Mouse (Mus musculus) limb, embryonic 12.5 days (tissue): ENCODE measurements around the gene Shld2. TPM values are rescaled to one million over a fixed set of nuclear protein-coding genes. Genes with fewer than 3 reads are reported as not detected.
"Not testable (repeated sequence)": the region's sequence is repeated elsewhere in the genome, so short reads cannot be mapped to it uniquely, and the experiment has no call there.

Source experiments
- ATAC-seq: fragments of 200-750 bp; cut with Nextera tagmentation; 2 replicates; pipeline ENCODE4 v1.8.0; 2017; ENCODE audit warnings: low read depth, moderate TSS enrichment; ENCODE audit not compliant: insufficient number of reproducible peaks, insufficient read depth, low FRiP score, low TSS enrichment
- H3K27ac ChIP-seq: fragments of 300-500 bp; sonication (generic); 2 replicates; pipeline ENCODE4 v1.5.1; 2016; ENCODE audit warnings: mild to moderate bottlenecking, moderate library complexity
- H3K27me3 ChIP-seq: fragments of 300-500 bp; sonication (generic); 2 replicates; pipeline ENCODE4 v1.6.1; 2016; ENCODE audit warnings: mild to moderate bottlenecking, moderate library complexity
- H3K36me3 ChIP-seq: fragments of 300-500 bp; sonication (generic); 2 replicates; pipeline ENCODE4 v1.6.1; 2016; ENCODE audit warnings: mild to moderate bottlenecking, moderate library complexity
- H3K4me1 ChIP-seq: fragments of 300-500 bp; sonication (generic); replicated peaks from 2 replicates; pipeline ENCODE4 v1.6.1; 2016
- H3K4me2 ChIP-seq: fragments of 300-500 bp; sonication (generic); 2 replicates; pipeline ENCODE4 v1.6.1; 2016; ENCODE audit warnings: mild to moderate bottlenecking, moderate library complexity
- H3K4me3 ChIP-seq: fragments of 300-500 bp; sonication (generic); replicated peaks from 2 replicates; pipeline ENCODE4 v1.5.1; 2016; ENCODE audit warnings: mild to moderate bottlenecking
- H3K9ac ChIP-seq: fragments of 300-500 bp; sonication (generic); replicated peaks from 2 replicates; pipeline ENCODE4 v1.6.1; 2016; ENCODE audit warnings: mild to moderate bottlenecking, moderate library complexity
- H3K9me3 ChIP-seq: fragments of 300-500 bp; sonication (generic); 2 replicates; pipeline ENCODE4 v1.6.1; 2016; ENCODE audit warnings: mild to moderate bottlenecking, moderate library complexity
- WGBS: fragments of 180-500 bp; shearing (Covaris S2); methylation state at CpG from one replicate; pipeline ENCODE4 v1.1.7; 2016; 5-methylcytosine and 5-hydroxymethylcytosine counted together
- polyA plus RNA-seq: library from polyadenylated mRNA; unstranded; fragments of >200 nt; fragmentation: Nextera tagmentation; extraction: Ambion mirVana; gene quantifications from 2 replicates; pipeline ENCODE4 v1.2.1, GENCODE M21; 2016

The Shld2 gene
- polyA plus RNA-seq, 1 experiment from 2014 or later, result 14.9 TPM

DNA sequence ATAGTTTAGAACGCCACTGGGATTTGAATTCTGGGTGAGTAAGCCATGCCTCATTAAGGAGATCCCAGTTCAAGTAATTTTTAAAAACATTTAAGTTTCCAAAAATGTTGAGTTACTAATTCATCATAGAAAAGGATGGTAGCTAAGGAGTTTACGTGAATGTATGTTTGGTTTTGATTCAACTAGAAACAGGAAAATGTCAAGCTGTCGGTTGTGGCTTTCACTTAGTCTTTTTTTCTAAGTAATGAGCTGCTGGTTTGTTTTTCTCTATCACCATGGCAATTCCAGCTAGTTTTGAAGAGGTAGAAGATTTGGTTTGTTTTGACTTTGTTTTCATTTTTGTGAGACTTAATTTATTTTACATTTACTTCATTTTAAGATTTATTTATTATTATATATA is 7.1 kb upstream of the Shld2 start:
- Histone ChIP-seq H3K9me3 (no peaks in the 10 kb centered on the region), H3K4me3 (no peak overlapping the region), H3K9ac (no peak overlapping the region), H3K4me2 (no peak overlapping the region), H3K27ac (no peak overlapping the region), H3K4me1 (peaks cover 13% of the 10 kb centered on the region), H3K36me3 (peaks cover 27% of the 10 kb centered on the region), H3K27me3 (no peaks in the 10 kb centered on the region)
- no peak for ATAC-seq
- WGBS, result 93% methylated on average over 3 of the region's 3 CpGs

DNA sequence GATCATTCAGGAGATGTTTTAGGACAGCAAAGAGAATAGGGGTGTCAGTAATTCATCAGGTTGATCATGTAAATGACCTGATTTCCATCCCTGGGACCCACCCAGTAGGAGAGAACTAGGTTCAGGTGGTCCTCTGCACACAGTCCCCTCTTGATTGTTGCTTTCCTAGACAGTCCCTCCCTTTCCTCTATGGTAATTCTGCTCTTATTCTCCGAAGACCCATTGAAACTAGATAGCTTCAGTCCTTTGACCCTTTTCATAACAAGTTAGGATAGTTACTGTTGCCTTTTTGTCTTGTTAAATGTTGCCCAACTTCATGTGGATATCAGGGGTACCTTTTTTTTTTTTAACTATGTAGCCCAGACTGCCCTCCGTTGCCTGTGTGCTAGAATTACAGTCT is 6.1 kb upstream of the Shld2 start:
- Histone ChIP-seq H3K4me3 (no peak overlapping the region), H3K27me3 (no peaks in the 10 kb centered on the region), H3K4me1 (peaks cover 20% of the 10 kb centered on the region), H3K36me3 (peaks cover 26% of the 10 kb centered on the region), H3K27ac (no peak overlapping the region), H3K9ac (no peak overlapping the region), H3K9me3 (no peaks in the 10 kb centered on the region), H3K4me2 (no peak overlapping the region)
- 91% methylated on average over 2 of the region's 2 CpGs for WGBS
- no peak for ATAC-seq

DNA sequence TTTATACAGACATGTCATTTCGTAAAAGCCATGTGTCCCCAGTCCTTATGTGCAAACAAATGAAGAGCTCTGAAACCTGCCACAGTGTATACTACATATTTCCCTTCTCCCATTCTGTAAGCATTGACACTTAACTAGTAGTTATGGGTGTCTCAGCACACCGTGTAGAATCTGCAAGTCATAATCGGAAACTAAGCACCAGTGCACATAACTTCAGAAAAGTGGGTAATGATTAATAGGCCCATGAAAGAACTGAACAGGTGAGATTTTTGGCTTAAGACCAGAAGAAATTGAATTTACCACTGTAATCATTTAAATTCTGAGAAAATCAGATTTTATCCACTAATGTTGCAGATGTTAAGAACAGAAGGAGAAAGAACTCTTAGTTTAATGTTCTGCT is 4.5 kb upstream of the Shld2 start:
- peaks cover 14% of the 10 kb centered on the region for H3K36me3 ChIP-seq
- H3K4me3 ChIP-seq, result no peak overlapping the region
- H3K27ac ChIP-seq, result no peak overlapping the region
- H3K4me1 ChIP-seq, result peaks cover 20% of the 10 kb centered on the region
- H3K27me3 ChIP-seq, result no peaks in the 10 kb centered on the region
- H3K9ac ChIP-seq, result no peak overlapping the region
- no peaks in the 10 kb centered on the region for H3K9me3 ChIP-seq
- WGBS, result 82% methylated on average over 3 of the region's 3 CpGs
- H3K4me2 ChIP-seq, result no peak overlapping the region
- no peak for ATAC-seq

DNA sequence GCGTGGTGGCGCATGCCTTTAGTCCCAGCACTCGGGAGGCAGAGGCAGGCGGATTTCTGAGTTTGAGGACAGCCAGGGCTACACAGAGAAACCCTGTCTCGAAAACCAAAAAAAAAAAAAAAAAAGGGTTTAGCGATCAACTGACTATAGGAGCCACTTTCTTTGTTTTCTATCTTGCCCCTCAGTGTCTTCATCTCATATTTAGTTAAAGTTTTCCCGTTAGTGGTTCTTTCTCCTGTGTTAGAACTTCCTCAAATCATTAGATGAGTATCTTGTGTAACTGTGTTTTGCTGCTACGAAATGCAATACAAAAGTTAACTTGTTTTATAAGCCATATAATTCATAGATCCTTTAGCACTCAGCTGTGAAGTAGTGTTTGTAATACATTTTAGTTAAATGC is 4.1 kb upstream of the Shld2 start:
- ATAC-seq, H3K4me3 ChIP-seq, H3K27ac ChIP-seq, H3K9ac ChIP-seq, H3K4me2 ChIP-seq, H3K27me3 ChIP-seq, H3K36me3 ChIP-seq, H3K9me3 ChIP-seq: not testable (repeated sequence)
- WGBS, result 90% methylated on average over 8 of the region's 8 CpGs
- H3K4me1 ChIP-seq, result peaks cover 20% of the 10 kb centered on the region

DNA sequence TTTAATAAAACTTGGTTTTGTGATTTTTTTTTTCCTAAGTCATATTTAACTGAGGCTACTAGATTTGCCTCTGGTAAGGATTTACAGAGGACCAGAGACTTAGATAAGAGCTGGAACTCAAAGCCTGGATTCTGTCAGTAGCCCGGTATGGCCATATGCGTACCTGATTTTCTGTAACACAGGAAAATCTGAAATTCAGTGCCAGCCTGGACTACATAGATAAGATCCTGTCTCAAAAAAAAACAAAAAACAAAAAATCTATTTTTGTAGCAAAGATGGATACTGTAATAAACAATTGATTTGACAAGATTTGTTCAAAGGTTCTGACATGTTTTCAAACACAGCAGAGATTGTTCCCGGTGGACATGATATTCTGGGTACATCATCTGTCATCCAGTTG is 3.3 kb upstream of the Shld2 start:
- no peak for ATAC-seq
- H3K36me3 ChIP-seq, result 0 out of 2 replicates have a peak, but pooled peaks cover 4% of the 10 kb centered on the region
- H3K27ac ChIP-seq, result no peak overlapping the region
- no peaks in the 10 kb centered on the region for H3K9me3 ChIP-seq
- H3K9ac ChIP-seq, result no peak overlapping the region
- H3K27me3 ChIP-seq, result no peaks in the 10 kb centered on the region
- WGBS, result 90% methylated on average over 3 of the region's 3 CpGs
- no peak overlapping the region for H3K4me3 ChIP-seq
- H3K4me2 ChIP-seq, result no peak overlapping the region
- peaks cover 20% of the 10 kb centered on the region for H3K4me1 ChIP-seq

DNA sequence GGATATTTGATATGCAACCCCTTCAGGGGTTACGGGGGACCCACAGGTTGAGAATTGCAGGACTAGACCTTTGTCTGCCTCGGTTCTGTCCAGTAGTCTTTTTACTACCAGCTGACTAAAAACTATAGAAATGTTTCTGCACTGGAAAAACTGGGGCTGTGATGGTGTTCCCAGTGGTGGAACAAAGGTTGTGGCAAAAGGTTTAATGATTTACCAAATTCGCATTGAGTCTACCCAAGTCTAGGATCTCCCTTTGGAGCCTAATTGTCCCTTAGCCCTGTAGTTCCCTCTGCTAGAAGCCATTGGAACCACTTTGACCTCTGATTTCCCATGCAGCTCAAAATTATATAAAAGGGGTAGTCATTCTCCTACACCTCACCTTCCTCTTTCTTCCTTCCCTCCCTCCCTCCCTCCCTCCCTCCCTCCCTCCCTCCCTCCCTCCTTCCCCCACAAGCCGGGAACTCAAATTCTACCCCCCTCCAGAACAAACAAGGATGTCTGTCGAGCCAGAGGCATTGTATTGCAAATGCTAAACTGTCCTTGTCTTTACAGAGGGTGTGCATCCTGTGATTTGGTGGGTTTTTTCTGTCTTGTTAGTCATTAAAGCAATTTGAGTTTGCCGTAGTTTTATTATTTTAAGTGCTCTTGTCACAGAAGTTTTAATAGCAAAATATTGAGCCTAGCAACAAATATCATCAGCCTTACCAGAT is 2.2 kb upstream of the Shld2 start:
- Histone ChIP-seq H3K27me3 (no peaks in the 10 kb centered on the region), H3K27ac (no peak overlapping the region), H3K4me3 (peak overlapping the region; percentile 93), H3K9ac (no peak overlapping the region), H3K36me3 (no peaks in the 10 kb centered on the region), H3K4me1 (peaks cover 20% of the 10 kb centered on the region), H3K4me2 (peak overlapping the region; percentile 76), H3K9me3 (no peaks in the 10 kb centered on the region)
- WGBS, result 24% methylated on average over 5 of the region's 6 CpGs
- no peak for ATAC-seq

DNA sequence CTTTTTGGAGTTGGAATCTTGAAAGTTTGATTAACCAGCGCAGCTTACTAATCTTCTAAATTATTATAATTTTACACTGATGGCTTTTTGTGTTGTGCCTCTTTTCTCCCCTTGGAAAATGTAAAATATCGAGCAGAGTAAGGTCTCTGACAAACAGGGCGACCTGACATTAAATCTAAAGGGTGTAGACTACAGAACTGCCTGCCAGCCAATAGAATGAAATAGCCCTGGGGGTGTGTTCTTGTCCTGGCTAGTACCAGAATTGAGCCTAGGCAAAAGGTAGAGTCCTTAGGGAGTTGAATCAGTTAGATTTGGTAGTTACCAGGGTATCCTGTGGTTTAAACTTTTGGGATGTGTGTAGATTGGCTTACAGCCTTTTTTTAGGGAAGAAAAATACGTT is 1.4 kb upstream of the Shld2 start:
- Histone ChIP-seq H3K27ac (no peak overlapping the region), H3K4me2 (peak overlapping the region; percentile 76), H3K9ac (peak overlapping the region; percentile 97), H3K27me3 (no peaks in the 10 kb centered on the region), H3K4me3 (peak overlapping the region; percentile 93), H3K36me3 (no peaks in the 10 kb centered on the region), H3K9me3 (no peaks in the 10 kb centered on the region), H3K4me1 (peaks cover 20% of the 10 kb centered on the region)
- WGBS, result 3% methylated on average over 4 of the region's 4 CpGs
- ATAC-seq, result no peak

DNA sequence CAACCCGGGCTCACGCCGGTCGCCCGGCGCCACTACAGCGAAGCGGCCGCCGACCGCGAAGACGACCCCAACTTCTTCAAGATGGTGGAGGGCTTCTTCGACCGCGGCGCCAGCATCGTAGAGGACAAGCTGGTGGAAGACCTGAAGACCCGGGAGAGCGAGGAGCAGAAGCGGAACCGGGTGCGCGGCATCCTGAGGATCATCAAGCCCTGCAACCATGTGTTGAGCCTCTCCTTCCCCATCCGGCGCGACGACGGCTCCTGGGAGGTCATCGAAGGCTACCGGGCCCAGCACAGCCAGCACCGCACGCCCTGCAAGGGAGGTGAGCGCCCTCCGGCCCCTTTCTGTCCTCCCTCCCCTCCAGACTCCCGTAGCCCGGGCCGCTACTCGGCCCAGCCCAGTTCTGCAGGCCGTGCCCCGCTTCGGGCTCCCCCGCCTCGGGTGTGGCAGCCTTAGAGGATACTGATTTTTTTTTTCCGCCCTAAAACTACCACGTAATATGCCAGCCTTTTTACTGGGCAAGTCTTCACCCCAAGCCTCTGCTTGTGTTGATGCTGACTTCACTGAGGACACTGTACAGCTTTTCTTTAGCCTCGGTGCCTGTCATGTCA is 833 bp upstream of the Shld2 start:
- ATAC-seq, result peak; percentile 26
- peak overlapping the region; percentile 97 for H3K9ac ChIP-seq
- no peaks in the 10 kb centered on the region for H3K36me3 ChIP-seq
- H3K27me3 ChIP-seq, result no peaks in the 10 kb centered on the region
- no peaks in the 10 kb centered on the region for H3K9me3 ChIP-seq
- peak overlapping the region; percentile 76 for H3K4me2 ChIP-seq
- peak overlapping the region; percentile 93 for H3K4me3 ChIP-seq
- WGBS, result under 1% methylated on average over 46 of the region's 47 CpGs
- H3K4me1 ChIP-seq, result peaks cover 20% of the 10 kb centered on the region
- H3K27ac ChIP-seq, result peak overlapping the region; percentile 98

DNA sequence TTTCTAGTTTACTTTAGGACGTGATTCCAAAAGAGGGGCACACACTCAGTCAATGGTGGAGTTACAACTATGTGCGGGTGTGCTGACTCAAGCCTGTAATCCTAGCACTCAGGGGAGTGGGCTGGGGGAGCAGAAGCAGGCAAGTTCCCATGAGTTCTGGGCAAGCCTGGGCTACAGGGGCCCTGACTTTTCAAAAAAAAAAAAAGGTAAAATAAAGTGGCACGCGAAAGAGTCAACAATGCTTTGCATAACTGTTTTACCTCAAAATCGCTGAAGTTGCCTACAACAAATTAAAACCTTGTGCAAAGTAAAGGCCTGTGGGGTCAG is 423 bp downstream of the Shld2 start:
- Histone ChIP-seq H3K27me3 (no peaks in the 10 kb centered on the region), H3K9me3 (no peaks in the 10 kb centered on the region), H3K27ac (peak overlapping the region; percentile 98), H3K9ac (peak overlapping the region; percentile 97), H3K36me3 (no peaks in the 10 kb centered on the region), H3K4me2 (peak overlapping the region; percentile 51), H3K4me1 (peaks cover 20% of the 10 kb centered on the region), H3K4me3 (peak overlapping the region; percentile 93)
- WGBS, result 6% methylated on average over 5 of the region's 5 CpGs
- ATAC-seq, result no peak

DNA sequence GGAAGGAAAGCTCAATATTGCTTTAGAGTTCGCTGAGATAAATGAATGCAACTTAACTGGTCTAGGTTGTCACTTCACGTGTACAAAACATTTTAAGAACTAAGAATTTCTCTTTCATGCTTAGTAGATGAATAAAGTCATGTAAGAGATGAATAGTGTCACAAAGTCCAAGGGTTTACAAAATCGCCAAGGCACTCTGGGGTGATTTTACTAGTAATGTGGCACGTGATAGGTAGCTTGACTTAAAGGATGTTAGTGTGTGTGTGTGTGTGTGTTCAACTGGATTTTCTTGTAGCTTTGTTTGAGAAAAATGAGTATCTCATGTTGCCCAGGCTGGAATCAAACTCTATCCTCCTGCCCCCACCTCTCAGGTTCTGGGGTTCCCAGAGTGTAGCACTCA is 1.0 kb downstream of the Shld2 start:
- Histone ChIP-seq H3K9me3 (no peaks in the 10 kb centered on the region), H3K9ac (no peak overlapping the region), H3K27me3 (no peaks in the 10 kb centered on the region), H3K27ac (no peak overlapping the region), H3K4me1 (peaks cover 18% of the 10 kb centered on the region), H3K4me2 (peak overlapping the region; percentile 51), H3K4me3 (no peak overlapping the region), H3K36me3 (no peaks in the 10 kb centered on the region)
- WGBS, result 87% methylated on average over 4 of the region's 4 CpGs
- ATAC-seq, result no peak

DNA sequence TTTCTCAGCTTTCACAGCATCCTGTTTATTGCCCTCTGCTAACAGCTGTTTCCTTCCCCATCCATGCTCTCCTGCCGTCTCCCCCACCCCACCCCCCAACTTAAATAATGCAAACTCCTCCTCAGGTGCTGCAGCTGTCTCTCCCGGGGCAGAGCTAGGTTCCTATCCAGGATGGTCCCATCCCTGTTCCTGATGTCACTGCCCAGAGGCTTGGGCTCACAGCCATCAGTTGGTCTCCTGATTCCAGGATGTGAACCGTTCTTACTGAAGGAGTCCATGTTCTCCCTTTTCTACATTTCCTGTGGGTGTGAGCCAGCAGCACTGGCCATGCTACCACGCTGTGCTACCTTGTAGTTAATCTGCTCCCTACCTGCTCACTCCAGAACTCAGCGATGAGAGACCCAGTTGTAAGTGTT is 7.0 kb downstream of the Shld2 start:
- H3K4me2 ChIP-seq, result no peak overlapping the region
- no peaks in the 10 kb centered on the region for H3K9me3 ChIP-seq
- ATAC-seq, result no peak
- no peak overlapping the region for H3K4me3 ChIP-seq
- H3K9ac ChIP-seq, result no peak overlapping the region
- no peaks in the 10 kb centered on the region for H3K36me3 ChIP-seq
- peaks cover 7% of the 10 kb centered on the region for H3K4me1 ChIP-seq
- peak overlapping the region; percentile 53; the same call in 1 of the 2 replicates for H3K27ac ChIP-seq
- 14% methylated on average over 5 of the region's 5 CpGs for WGBS
- H3K27me3 ChIP-seq, result no peaks in the 10 kb centered on the region
